Comparison of ENCODE assay signal across 8 mouse cellular contexts in the genomic region with DNA sequence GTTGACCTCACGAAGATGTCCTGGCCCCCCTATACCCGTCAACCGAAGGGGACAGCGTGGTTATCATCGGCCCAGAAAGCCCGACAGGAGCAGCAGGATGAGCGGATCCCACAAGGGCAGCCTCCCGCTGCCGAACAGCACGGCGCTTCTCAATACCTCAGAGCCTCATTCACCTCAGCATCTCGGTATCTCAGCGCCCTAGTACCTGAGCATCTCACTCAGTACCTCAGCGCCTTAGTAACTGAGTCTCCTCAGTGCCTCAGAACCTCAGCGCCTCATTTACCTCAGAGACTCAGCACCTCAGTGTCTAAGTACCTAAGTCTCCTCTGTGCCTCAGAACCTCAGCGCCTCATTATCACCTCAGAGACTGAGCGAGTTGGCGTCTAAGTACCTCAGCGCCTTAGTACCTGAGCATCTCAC. TPM values are rescaled to one million over a fixed set of nuclear protein-coding genes. Genes with fewer than 3 reads are reported as not detected.
DNase-seq lines count a peak whose midpoint lies in the region; ATAC-seq lines count a peak whose summit lies in the region.

No protein-coding gene starts in this region.

- H3K36me3 ChIP-seq in heart, embryonic 11.5 days (ENCODE audit: control insufficient read depth, insufficient read depth, low read length) = no peaks in the 10 kb centered on the region
- H3K36me3 ChIP-seq in hindbrain, embryonic 11.5 days (ENCODE audit: control insufficient read depth, insufficient read depth, low read length) = no peaks in the 10 kb centered on the region
- H3K36me3 ChIP-seq in midbrain, embryonic 12.5 days = no peaks in the 10 kb centered on the region

- 0 out of 2 replicates have a peak, but pooled peaks have one; percentile 5 for ATAC-seq in heart, embryonic 11.5 days (replicated peaks; ENCODE audit: insufficient number of reproducible peaks, low FRiP score, low TSS enrichment)
- no peak; the same call in 1 of the 2 replicates for ATAC-seq in hindbrain, embryonic 11.5 days (ENCODE audit: low FRiP score)
- no peak for ATAC-seq in midbrain, embryonic 12.5 days (ENCODE audit: low FRiP score, low read depth)

- H3K4me1 ChIP-seq in heart, embryonic 11.5 days (ENCODE audit: control insufficient read depth, insufficient read depth, low read length) = peaks cover 5% of the 10 kb centered on the region
- 0 out of 2 replicates have a peak, but pooled peaks cover 6% of the 10 kb centered on the region for H3K4me1 ChIP-seq in hindbrain, embryonic 11.5 days (replicated peaks; ENCODE audit: control insufficient read depth, insufficient read depth, low read length)
- peaks cover 14% of the 10 kb centered on the region for H3K4me1 ChIP-seq in midbrain, embryonic 12.5 days

- 2% methylated on average over 19 of the region's 19 CpGs for WGBS in heart, embryonic 11.5 days (ENCODE audit: insufficient replicate concordance)
- WGBS in hindbrain, embryonic 11.5 days = 2% methylated on average over 19 of the region's 19 CpGs
- WGBS in midbrain, embryonic 12.5 days = 0% methylated on average over 19 of the region's 19 CpGs

- H3K27ac ChIP-seq in heart, embryonic 11.5 days (ENCODE audit: low read depth, low read length) = peak overlapping the region; percentile 35; the same call in 1 of the 2 replicates
- H3K27ac ChIP-seq in hindbrain, embryonic 11.5 days (ENCODE audit: low read depth, low read length) = peak overlapping the region; percentile 51; the same call in 1 of the 2 replicates
- H3K27ac ChIP-seq in midbrain, embryonic 12.5 days (replicated peaks) = peak overlapping the region; percentile 76; the same call in 1 of the 2 replicates

- H3K9ac ChIP-seq in heart, embryonic 11.5 days (ENCODE audit: low read depth, low read length) = peak overlapping the region; percentile 71
- peak overlapping the region; percentile 62 for H3K9ac ChIP-seq in hindbrain, embryonic 11.5 days (ENCODE audit: low read depth, low read length)
- peak overlapping the region; percentile 79 for H3K9ac ChIP-seq in midbrain, embryonic 12.5 days (replicated peaks)

- peak overlapping the region; percentile 77 for H3K4me3 ChIP-seq in heart, embryonic 11.5 days (ENCODE audit: low read depth, low read length)
- H3K4me3 ChIP-seq in hindbrain, embryonic 11.5 days (ENCODE audit: low read depth, low read length) = peak overlapping the region; percentile 62
- peak overlapping the region; percentile 86 for H3K4me3 ChIP-seq in midbrain, embryonic 12.5 days

- H3K27me3 ChIP-seq in heart, embryonic 11.5 days (ENCODE audit: control insufficient read depth, insufficient read depth, low read length) = no peaks in the 10 kb centered on the region
- no peaks in the 10 kb centered on the region for H3K27me3 ChIP-seq in hindbrain, embryonic 11.5 days (ENCODE audit: control insufficient read depth, insufficient read depth, low read length)
- H3K27me3 ChIP-seq in midbrain, embryonic 12.5 days = no peaks in the 10 kb centered on the region; the same call in 1 of the 2 replicates

- DNase-seq in heart, adult 11 months = no peak
- peak; percentile 5 for DNase-seq in 3134 (ENCODE audit: extremely low read depth, insufficient read length, low spot score)
- peak; percentile 17 to 48 for DNase-seq in cerebellum, adult 18-20 months
- DNase-seq in hindbrain, embryonic 11.5 days (ENCODE audit: low spot score) = no peak
- no peak for DNase-seq in urinary bladder, postnatal 25 days (ENCODE audit: low spot score)
- DNase-seq in urinary bladder, postnatal 14 days (ENCODE audit: low spot score) = no peak

- no peaks in the 10 kb centered on the region for H3K9me3 ChIP-seq in heart, embryonic 11.5 days (replicated peaks; ENCODE audit: control insufficient read depth, low read length)
- H3K9me3 ChIP-seq in hindbrain, embryonic 11.5 days (ENCODE audit: control insufficient read depth, low read length) = no peaks in the 10 kb centered on the region
- no peaks in the 10 kb centered on the region for H3K9me3 ChIP-seq in midbrain, embryonic 12.5 days

- peak overlapping the region; percentile 92 for H3K4me2 ChIP-seq in heart, embryonic 11.5 days
- H3K4me2 ChIP-seq in hindbrain, embryonic 11.5 days (replicated peaks; ENCODE audit: low read depth, low read length) = peak overlapping the region; percentile 65
- peak overlapping the region; percentile 86 for H3K4me2 ChIP-seq in midbrain, embryonic 12.5 days (replicated peaks)

RNA-seq across cellular contexts. Expression of a gene that starts 0.6 kb away (rescaled TPM):
- 2.3 and 2.4 TPM in 2 replicates for polyA plus RNA-seq in heart, embryonic 11.5 days (2014; fragmentation: Nextera tagmentation; extraction: Ambion mirVana)
- 7.4 and 8.7 TPM in 2 replicates for polyA plus RNA-seq in hindbrain, embryonic 11.5 days (2014; fragmentation: Nextera tagmentation; extraction: Ambion mirVana)
- 8.8 and 9.1 TPM in 2 replicates for polyA plus RNA-seq in midbrain, embryonic 12.5 days (2016; fragmentation: Nextera tagmentation; extraction: Ambion mirVana)

Comparison
In these comparisons a context has a peak if more than half of its experiments do, and no peak if none do; other contexts are left out.
1. DNase-seq: peak in 3134 (single experiment) and cerebellum, adult 18-20 months (2 of 2); none in heart, adult 11 months (single experiment), hindbrain, embryonic 11.5 days (single experiment), urinary bladder, postnatal 25 days (single experiment) and urinary bladder, postnatal 14 days (single experiment).
2. Peak in every context shown above with its lines, with median percentiles within 50 percentile points of each other: H3K27ac ChIP-seq, H3K4me2 ChIP-seq, H3K4me3 ChIP-seq and H3K9ac ChIP-seq.